Mouse (Mus musculus) limb, embryonic 12.5 days (tissue): ENCODE data around the gene Irx1. TPM values are rescaled to one million over a fixed set of nuclear protein-coding genes. Genes with fewer than 3 reads are reported as not detected.
A peak's percentile ranks its signal among the peaks of the same experiment; 100 is the strongest.

Source experiments
- ATAC-seq: fragments of 200-750 bp; cut with Nextera tagmentation; 2 replicates; pipeline ENCODE4 v1.8.0; 2017; ENCODE audit warnings: low read depth, moderate TSS enrichment; ENCODE audit not compliant: insufficient number of reproducible peaks, insufficient read depth, low FRiP score, low TSS enrichment
- H3K27ac ChIP-seq: fragments of 300-500 bp; sonication (generic); 2 replicates; pipeline ENCODE4 v1.5.1; 2016; ENCODE audit warnings: mild to moderate bottlenecking, moderate library complexity
- H3K27me3 ChIP-seq: fragments of 300-500 bp; sonication (generic); 2 replicates; pipeline ENCODE4 v1.6.1; 2016; ENCODE audit warnings: mild to moderate bottlenecking, moderate library complexity
- H3K36me3 ChIP-seq: fragments of 300-500 bp; sonication (generic); 2 replicates; pipeline ENCODE4 v1.6.1; 2016; ENCODE audit warnings: mild to moderate bottlenecking, moderate library complexity
- H3K4me1 ChIP-seq: fragments of 300-500 bp; sonication (generic); replicated peaks from 2 replicates; pipeline ENCODE4 v1.6.1; 2016
- H3K4me2 ChIP-seq: fragments of 300-500 bp; sonication (generic); 2 replicates; pipeline ENCODE4 v1.6.1; 2016; ENCODE audit warnings: mild to moderate bottlenecking, moderate library complexity
- H3K4me3 ChIP-seq: fragments of 300-500 bp; sonication (generic); replicated peaks from 2 replicates; pipeline ENCODE4 v1.5.1; 2016; ENCODE audit warnings: mild to moderate bottlenecking
- H3K9ac ChIP-seq: fragments of 300-500 bp; sonication (generic); replicated peaks from 2 replicates; pipeline ENCODE4 v1.6.1; 2016; ENCODE audit warnings: mild to moderate bottlenecking, moderate library complexity
- H3K9me3 ChIP-seq: fragments of 300-500 bp; sonication (generic); 2 replicates; pipeline ENCODE4 v1.6.1; 2016; ENCODE audit warnings: mild to moderate bottlenecking, moderate library complexity
- WGBS: fragments of 180-500 bp; shearing (Covaris S2); methylation state at CpG from one replicate; pipeline ENCODE4 v1.1.7; 2016; 5-methylcytosine and 5-hydroxymethylcytosine counted together
- polyA plus RNA-seq: library from polyadenylated mRNA; unstranded; fragments of >200 nt; fragmentation: Nextera tagmentation; extraction: Ambion mirVana; gene quantifications from 2 replicates; pipeline ENCODE4 v1.2.1, GENCODE M21; 2016

Irx1 gene
- polyA plus RNA-seq, 1 experiment from 2014 or later = 6.9 TPM

DNA sequence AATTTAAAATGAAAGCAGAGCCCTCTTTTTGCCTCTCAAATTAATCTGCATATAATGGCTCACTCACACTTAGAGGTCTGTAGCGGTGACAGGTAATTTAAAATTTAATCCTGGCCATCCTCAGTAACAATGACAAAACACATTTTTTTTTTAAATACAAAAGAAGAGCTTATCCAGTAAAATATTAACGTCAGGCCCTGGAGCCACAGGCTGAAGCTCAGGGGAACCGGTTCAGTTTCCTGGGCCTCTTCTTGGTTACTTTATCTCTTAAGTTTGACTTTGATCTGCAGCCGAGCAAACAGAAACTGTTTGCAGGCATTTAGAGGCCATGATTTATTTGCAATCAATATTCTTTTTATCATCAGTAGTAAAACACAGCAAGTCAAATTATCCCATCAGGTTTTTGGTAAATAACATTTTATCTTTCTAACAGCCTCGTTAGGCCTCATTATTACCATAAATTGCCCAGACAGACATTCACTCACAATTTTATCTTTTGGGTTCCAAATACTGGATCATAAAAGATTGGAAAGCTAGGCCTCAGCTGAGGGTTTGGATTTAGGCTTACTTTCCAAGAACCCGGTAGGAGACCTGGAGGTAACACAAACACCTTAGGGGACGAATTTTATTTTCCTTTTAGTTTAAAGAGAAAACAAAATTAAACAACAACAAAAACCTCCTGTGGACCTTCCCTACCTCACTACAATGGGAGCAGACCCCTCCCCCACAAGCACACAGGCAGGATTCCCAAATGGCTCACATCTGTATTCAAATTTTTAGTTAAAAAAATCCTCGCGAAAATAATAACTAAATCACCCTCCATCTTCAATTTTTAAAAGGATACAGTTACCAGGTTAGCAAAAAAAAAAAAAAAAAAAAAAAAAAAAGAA is 2.4 kb downstream of the Irx1 start:
- H3K9ac ChIP-seq = no peak overlapping the region
- H3K4me2 ChIP-seq = peak overlapping the region; percentile 47
- H3K4me3 ChIP-seq = peak overlapping the region; percentile 60
- ATAC-seq = no peak
- 3% methylated on average over 9 of the region's 9 CpGs for WGBS
- H3K9me3 ChIP-seq = no peaks in the 10 kb centered on the region
- no peak overlapping the region for H3K27ac ChIP-seq
- peaks cover 40% of the 10 kb centered on the region for H3K4me1 ChIP-seq
- H3K27me3 ChIP-seq = peaks cover 96% of the 10 kb centered on the region
- H3K36me3 ChIP-seq = no peaks in the 10 kb centered on the region

DNA sequence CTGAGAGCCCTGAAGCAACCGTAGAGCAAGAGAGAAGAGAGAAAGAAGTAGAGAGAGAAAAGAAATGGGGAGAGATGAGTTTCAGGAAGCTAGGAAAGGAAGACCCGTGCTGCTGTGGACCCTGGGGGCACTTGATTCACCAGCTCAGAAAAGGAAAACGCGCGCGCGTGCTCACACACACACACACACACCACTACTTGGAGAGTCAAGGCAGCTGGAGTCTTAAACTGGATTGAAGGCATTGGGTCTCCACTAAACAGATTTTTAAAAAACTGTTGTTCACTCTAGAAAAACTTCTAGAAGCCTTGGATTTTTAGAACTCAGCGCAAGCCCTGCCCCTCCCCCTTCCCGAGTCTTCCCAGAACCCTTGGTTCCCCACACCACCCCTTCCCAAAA is 3.2 kb downstream of the Irx1 start:
- Histone ChIP-seq H3K4me2 (peak overlapping the region; percentile 47), H3K4me3 (peak overlapping the region; percentile 60), H3K27ac (no peak overlapping the region), H3K27me3 (peaks cover 96% of the 10 kb centered on the region), H3K9ac (peak overlapping the region; percentile 35; the same call in 1 of the 2 replicates), H3K9me3 (no peaks in the 10 kb centered on the region), H3K36me3 (no peaks in the 10 kb centered on the region), H3K4me1 (peaks cover 40% of the 10 kb centered on the region)
- no peak for ATAC-seq
- WGBS = under 1% methylated on average over 9 of the region's 9 CpGs

DNA sequence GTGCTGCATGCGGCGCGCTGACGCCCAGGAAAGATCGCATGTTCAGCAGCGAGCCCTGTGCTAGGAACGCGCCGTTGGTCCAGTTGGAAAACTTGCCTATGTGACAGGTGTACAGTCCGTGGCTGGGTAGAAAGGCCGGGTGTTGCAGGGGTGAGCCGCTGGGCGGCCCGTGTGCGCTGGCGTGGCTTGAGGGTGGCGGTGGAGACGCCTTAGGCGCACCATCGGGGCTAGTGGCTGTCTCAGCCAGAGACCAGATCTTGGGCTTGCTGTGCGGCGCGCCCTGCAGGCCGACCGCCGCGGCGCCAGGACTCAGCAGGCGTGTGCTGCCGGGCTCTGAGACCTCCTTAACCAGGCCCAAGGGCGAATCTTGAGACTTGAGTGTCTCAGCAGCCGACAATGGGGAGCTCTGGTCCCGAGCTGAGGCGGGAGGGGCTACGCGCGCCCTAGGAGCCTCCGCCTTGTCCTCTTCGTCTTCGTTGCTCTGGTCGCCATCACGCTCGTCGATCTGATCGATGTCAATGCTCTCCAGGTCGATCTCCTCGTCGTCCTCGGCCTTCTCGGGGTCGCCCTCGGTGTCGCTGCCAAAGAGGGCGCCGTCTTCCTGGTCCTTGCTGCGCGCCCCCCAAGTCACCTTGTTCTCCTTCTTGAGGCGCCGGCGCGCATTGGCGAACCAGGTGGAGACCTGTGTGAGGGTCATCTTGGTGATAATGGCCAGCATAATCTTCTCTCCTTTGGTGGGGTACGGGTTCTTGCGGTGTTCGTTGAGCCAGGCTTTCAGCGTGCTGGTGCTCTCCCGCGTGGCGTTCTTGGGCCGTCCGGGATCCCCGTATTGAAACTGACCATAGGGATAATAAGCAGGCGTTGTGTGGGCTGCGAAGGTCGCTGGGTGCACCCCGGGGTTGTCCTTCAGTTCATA is 3.9 kb downstream of the Irx1 start:
- H3K27ac ChIP-seq = no peak overlapping the region
- ATAC-seq = no peak
- H3K9ac ChIP-seq = peak overlapping the region; percentile 35
- peak overlapping the region; percentile 47 for H3K4me2 ChIP-seq
- WGBS = 2% methylated on average over 76 of the region's 76 CpGs
- peaks cover 40% of the 10 kb centered on the region for H3K4me1 ChIP-seq
- H3K27me3 ChIP-seq = peaks cover 96% of the 10 kb centered on the region
- H3K4me3 ChIP-seq = peak overlapping the region; percentile 60
- no peaks in the 10 kb centered on the region for H3K36me3 ChIP-seq
- H3K9me3 ChIP-seq = no peaks in the 10 kb centered on the region

DNA sequence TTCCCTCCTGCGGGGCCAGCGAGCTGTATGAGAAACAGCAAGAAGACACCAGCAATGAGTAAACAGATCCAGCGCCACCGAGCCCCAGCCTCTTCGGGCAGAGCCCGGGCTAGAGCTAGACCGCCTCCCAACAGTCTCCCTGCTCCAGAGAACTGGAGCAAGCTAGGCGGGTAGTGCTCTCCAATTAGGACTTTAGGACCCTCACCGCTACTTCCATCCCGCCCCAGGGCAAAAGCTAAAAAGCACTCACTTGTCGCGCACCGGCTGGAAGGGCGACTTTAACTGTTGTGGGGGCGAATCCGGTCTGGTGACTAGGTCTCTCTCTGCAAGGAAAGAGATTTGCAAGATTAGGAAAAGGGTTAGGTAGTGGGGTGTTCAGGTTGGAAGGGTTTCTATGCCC is 4.9 kb downstream of the Irx1 start:
- H3K36me3 ChIP-seq = no peaks in the 10 kb centered on the region
- no peak overlapping the region for H3K27ac ChIP-seq
- peaks cover 95% of the 10 kb centered on the region for H3K27me3 ChIP-seq
- H3K4me2 ChIP-seq = peak overlapping the region; percentile 47
- H3K4me3 ChIP-seq = peak overlapping the region; percentile 60
- peaks cover 42% of the 10 kb centered on the region for H3K4me1 ChIP-seq
- WGBS = under 1% methylated on average over 16 of the region's 16 CpGs
- no peaks in the 10 kb centered on the region for H3K9me3 ChIP-seq
- peak overlapping the region; percentile 35; the same call in 1 of the 2 replicates for H3K9ac ChIP-seq
- ATAC-seq = no peak

DNA sequence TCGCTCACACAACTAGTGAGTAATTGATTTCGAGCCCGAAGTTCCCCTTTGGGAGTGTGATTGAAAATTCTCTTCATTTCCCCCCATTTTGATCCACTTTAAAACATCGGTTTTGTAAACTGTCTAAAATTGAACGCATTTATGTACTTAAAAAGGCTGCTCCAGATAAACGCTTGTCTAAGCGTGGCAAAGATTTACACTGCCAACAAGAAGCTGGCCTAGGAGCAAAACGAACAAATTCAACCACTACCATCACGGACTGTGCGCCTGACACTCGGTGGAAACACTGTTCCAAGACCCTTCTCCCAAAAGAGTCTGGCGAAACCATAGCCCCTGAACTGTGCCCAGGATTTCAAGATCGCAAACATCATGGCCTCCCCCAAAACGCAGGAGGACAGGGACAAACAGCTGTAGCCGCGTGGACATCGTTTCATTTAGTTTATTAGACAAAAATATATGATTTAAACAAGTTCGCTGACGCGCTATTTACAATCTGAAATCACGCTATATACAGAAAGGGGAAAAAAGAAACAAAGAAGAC is 5.6 kb downstream of the Irx1 start:
- Histone ChIP-seq H3K36me3 (no peaks in the 10 kb centered on the region), H3K27ac (no peak overlapping the region), H3K9me3 (no peaks in the 10 kb centered on the region), H3K27me3 (peaks cover 96% of the 10 kb centered on the region), H3K9ac (no peak overlapping the region), H3K4me2 (peak overlapping the region; percentile 47), H3K4me3 (peak overlapping the region; percentile 60), H3K4me1 (peaks cover 41% of the 10 kb centered on the region)
- WGBS = 2% methylated on average over 21 of the region's 21 CpGs
- no peak for ATAC-seq

DNA sequence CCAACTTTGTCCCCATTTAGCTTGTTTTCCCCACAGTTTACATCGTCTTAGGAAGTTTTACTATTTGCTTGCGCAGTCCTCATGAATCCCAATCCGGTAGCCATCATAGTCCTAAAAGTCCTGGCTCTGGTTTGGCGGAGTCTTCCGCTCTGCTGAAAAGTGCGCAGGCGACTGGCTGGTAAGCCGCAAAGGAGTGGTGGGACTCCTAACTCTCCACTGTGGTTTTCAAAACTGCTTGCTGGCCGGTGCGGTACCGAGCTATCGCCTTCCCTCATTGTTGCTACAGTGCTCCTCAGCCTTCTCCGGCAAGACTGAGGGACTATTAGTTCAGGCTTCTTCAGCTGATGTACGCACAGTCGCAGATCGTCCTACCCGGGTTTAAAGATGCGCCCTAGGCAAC is 6.4 kb downstream of the Irx1 start:
- Histone ChIP-seq H3K27me3 (peaks cover 96% of the 10 kb centered on the region), H3K9ac (no peak overlapping the region), H3K4me3 (peak overlapping the region; percentile 15; the same call in 1 of the 2 replicates), H3K4me1 (peaks cover 38% of the 10 kb centered on the region), H3K36me3 (no peaks in the 10 kb centered on the region), H3K9me3 (no peaks in the 10 kb centered on the region), H3K4me2 (peak overlapping the region; percentile 47), H3K27ac (no peak overlapping the region)
- 2% methylated on average over 18 of the region's 18 CpGs for WGBS
- no peak for ATAC-seq

DNA sequence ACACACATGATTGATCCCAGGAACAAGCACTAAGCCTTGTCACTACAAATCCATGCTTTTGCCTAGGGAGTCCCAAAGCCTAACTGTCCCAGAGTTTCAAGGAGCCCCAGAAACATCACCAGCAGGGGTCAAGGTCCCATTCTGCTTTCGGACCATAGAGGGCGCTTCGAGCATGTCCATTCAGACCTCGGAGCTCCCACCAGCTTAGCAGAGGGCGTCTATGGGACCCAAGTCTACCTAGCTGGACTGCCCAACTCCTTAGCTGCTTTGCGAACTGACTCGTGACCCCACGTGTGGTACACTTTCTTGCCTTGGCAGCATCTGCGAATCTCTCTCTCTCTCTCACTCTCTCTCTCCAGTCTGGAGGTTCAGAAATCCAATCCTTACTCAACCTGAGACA is 7.0 kb downstream of the Irx1 start:
- ATAC-seq = no peak
- Histone ChIP-seq H3K9me3 (no peaks in the 10 kb centered on the region), H3K27me3 (peaks cover 97% of the 10 kb centered on the region), H3K36me3 (no peaks in the 10 kb centered on the region), H3K4me1 (peaks cover 45% of the 10 kb centered on the region), H3K4me2 (peak overlapping the region; percentile 47), H3K9ac (no peak overlapping the region), H3K27ac (no peak overlapping the region), H3K4me3 (peak overlapping the region; percentile 15; the same call in 1 of the 2 replicates)
- WGBS = 0% methylated on average over 9 of the region's 9 CpGs

DNA sequence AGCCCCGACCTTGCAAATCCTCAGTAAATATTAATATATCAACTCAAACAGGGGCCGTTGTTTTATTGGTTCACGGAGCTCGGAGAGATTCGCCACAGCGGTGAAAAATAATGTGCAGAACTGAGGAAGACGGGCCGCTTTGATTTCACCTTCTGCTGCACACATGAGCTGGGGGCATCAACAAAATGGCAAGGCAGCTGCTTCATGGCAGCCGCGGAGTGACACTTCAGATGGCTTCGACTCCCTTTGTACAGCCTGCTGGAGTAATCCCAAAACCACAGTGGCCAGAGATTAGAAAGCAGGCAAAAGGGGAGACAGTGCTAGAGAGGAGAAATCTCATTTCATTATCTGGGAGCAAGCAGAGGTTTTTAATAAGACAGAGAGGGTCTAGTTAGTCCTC is 11.6 kb downstream of the Irx1 start:
- peaks cover 26% of the 10 kb centered on the region for H3K4me1 ChIP-seq
- no peak overlapping the region for H3K4me3 ChIP-seq
- H3K36me3 ChIP-seq = no peaks in the 10 kb centered on the region
- no peak overlapping the region for H3K9ac ChIP-seq
- ATAC-seq = no peak
- no peak overlapping the region for H3K4me2 ChIP-seq
- no peaks in the 10 kb centered on the region for H3K9me3 ChIP-seq
- no peak overlapping the region for H3K27ac ChIP-seq
- 56% methylated on average over 11 of the region's 11 CpGs for WGBS
- peaks cover 92% of the 10 kb centered on the region for H3K27me3 ChIP-seq

DNA sequence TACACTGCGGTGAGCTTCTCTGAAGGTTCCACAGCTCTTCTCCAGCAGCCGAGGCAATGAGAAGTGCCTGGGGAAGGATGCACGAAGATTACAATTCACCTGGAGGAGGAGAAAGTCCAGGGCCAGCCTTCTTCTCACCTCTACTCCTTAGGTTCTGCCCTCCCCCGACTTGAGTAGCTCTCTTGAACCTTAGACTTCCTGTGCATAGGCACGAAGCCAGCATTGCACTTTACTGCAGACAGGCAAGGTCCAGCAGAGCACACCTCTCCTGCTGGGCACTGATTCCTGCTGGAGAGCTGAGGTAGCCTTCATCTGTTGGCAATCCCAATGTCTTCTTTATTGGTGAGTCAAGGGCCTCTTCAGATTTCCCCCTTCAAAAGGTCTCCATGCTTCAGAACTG is 13.7 kb downstream of the Irx1 start:
- Histone ChIP-seq H3K4me1 (peaks cover 22% of the 10 kb centered on the region), H3K36me3 (no peaks in the 10 kb centered on the region), H3K9me3 (no peaks in the 10 kb centered on the region), H3K9ac (no peak overlapping the region), H3K4me2 (no peak overlapping the region), H3K27ac (no peak overlapping the region), H3K4me3 (no peak overlapping the region), H3K27me3 (peaks cover 75% of the 10 kb centered on the region)
- no peak for ATAC-seq
- WGBS = 67% methylated on average over 5 of the region's 5 CpGs

DNA sequence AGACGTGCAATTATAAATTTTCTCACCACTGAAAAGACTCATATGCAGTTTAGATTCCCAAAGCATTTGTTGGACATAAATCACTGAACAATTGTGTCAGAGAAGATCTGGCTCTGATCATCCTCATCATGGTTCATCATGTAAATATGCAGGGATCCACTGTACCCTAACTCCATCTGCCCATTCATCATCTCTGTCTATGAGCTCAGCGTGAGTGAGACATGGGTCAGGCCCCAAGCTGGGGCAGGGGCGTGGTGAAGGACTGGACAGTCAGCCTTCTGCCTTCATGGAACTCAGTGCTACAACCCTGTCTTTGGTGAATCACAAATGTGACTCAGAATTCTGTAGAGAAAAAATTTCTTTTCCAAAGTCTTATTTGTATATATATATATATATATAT is 53.2 kb downstream of the Irx1 start:
- 85% methylated on average over 3 of the region's 3 CpGs for WGBS

More for the DNA sequence above, 53.2 kb downstream of the Irx1 start:
- no peak overlapping the region for H3K4me2 ChIP-seq
- no peak overlapping the region for H3K4me3 ChIP-seq
- H3K36me3 ChIP-seq = no peaks in the 10 kb centered on the region
- ATAC-seq = no peak
- no peak overlapping the region for H3K27ac ChIP-seq
- H3K27me3 ChIP-seq = peaks cover 3% of the 10 kb centered on the region; the same call in 1 of the 2 replicates
- no peaks in the 10 kb centered on the region; the same call in 1 of the 2 replicates for H3K4me1 ChIP-seq
- no peak overlapping the region for H3K9ac ChIP-seq
- H3K9me3 ChIP-seq = no peaks in the 10 kb centered on the region
